Mouse (Mus musculus) C2C12 (cell line): ENCODE results near the gene Atp11a.

Experiments
- CEBPB ChIP-seq: IDR thresholded peaks from one replicate; pipeline ENCODE4 v1.6.1; 2011; ENCODE audit warnings: low read depth, mild to moderate bottlenecking, control low read depth, moderate library complexity
- CTCF ChIP-seq: IDR thresholded peaks from one replicate; pipeline ENCODE4 v1.5.1; 2011; ENCODE audit not compliant: control insufficient read depth, insufficient read depth, insufficient read length
- MAX ChIP-seq: IDR thresholded peaks from one replicate; pipeline ENCODE4 v1.6.1; 2011; ENCODE audit warnings: mild to moderate bottlenecking, control low read depth
- MYOD1 ChIP-seq: IDR thresholded peaks from one replicate; pipeline ENCODE4 v1.6.1; 2011; ENCODE audit warnings: low read depth; ENCODE audit not compliant: control insufficient read depth, insufficient read length
- USF1 ChIP-seq: IDR thresholded peaks from one replicate; pipeline ENCODE4 v1.6.1; 2011; ENCODE audit warnings: low read depth, mild to moderate bottlenecking, control low read depth, moderate library complexity

DNA sequence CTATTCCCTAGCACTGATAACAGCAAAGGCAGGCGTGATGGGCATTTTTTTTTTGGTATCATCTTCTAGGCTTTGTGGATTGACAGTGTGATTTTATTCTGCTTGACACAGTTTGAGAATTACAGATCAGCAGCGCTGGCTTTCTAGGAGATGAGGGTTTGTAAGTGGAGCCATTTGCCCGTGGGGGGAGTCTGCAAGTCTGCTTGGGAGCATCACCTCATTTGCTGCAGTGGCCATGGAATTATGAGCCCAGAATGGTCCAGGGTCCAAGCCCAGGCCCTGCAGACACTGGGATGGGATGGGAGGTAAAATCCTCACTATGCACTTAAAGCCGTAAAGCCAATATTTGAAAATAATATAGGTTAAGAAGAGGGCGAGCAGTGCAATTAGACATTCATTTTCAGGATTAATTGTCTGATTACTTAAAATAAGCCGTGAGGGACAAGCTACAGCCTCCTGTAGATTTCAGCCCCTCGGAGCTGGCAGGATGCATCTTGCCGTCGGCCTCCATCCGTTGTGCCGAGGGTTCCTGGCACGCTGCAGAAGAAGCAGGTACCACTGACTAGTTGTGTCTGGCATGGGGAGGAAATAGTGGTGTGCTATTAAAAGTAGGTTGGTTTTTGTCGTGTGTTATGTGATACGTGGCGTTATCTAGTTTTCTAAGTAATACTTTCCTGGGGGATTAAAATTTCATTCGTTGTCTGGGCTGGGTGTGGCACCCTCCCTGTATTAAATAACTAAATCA, 159.5 kb downstream of the Atp11a start:
- TF ChIP-seq MYOD1 (no peak), CTCF (no peak), USF1 (no peak), CEBPB (no peak), MAX (no peak)
